Mouse (Mus musculus) forebrain, embryonic 11.5 days (tissue): ENCODE results near the gene Iqgap2. TPM values are rescaled to one million over a fixed set of nuclear protein-coding genes. Genes with fewer than 3 reads are reported as not detected.

Source experiments
- ATAC-seq: fragments of 200-750 bp; cut with Nextera tagmentation; replicated peaks from 2 replicates; pipeline ENCODE4 v1.8.0; 2017; ENCODE audit warnings: moderate TSS enrichment; ENCODE audit not compliant: low FRiP score
- DNase-seq: peaks from one replicate; pipeline ENCODE4 v3.0.0-alpha.2; 2017; ENCODE audit warnings: low spot score
- H3K27ac ChIP-seq: fragments of 300-500 bp; sonication (generic); 2 replicates; pipeline ENCODE4 v1.5.1; 2014; ENCODE audit warnings: low read depth, low read length
- H3K27me3 ChIP-seq: fragments of 300-500 bp; sonication (generic); 2 replicates; pipeline ENCODE4 v1.6.1; 2014; ENCODE audit warnings: mild to moderate bottlenecking, low read length, mixed read lengths; ENCODE audit not compliant: control insufficient read depth, insufficient read depth
- H3K36me3 ChIP-seq: fragments of 300-500 bp; sonication (generic); 2 replicates; pipeline ENCODE4 v1.6.1; 2014; ENCODE audit warnings: mild to moderate bottlenecking, low read length, moderate library complexity, mixed read lengths; ENCODE audit not compliant: control insufficient read depth, insufficient read depth
- H3K4me1 ChIP-seq: fragments of 300-500 bp; sonication (generic); replicated peaks from 2 replicates; pipeline ENCODE4 v1.6.1; 2014; ENCODE audit warnings: low read length, mixed read lengths; ENCODE audit not compliant: control insufficient read depth, insufficient read depth
- H3K4me2 ChIP-seq: fragments of 300-500 bp; sonication (generic); 2 replicates; pipeline ENCODE4 v1.6.1; 2014; ENCODE audit warnings: low read depth, mild to moderate bottlenecking, low read length, moderate library complexity, mixed read lengths; ENCODE audit not compliant: severe bottlenecking
- H3K4me3 ChIP-seq: fragments of 300-500 bp; sonication (generic); 2 replicates; pipeline ENCODE4 v1.5.1; 2014; ENCODE audit warnings: low read depth, low read length
- H3K9ac ChIP-seq: fragments of 300-500 bp; sonication (generic); 2 replicates; pipeline ENCODE4 v1.6.1; 2014; ENCODE audit warnings: low read length
- H3K9me3 ChIP-seq: fragments of 300-500 bp; sonication (generic); 2 replicates; pipeline ENCODE4 v1.6.1; 2016; ENCODE audit warnings: low read length, mixed read lengths; ENCODE audit not compliant: control insufficient read depth
- WGBS: fragments of 180-500 bp; shearing (Covaris S2); extraction: QIAGEN DNeasy Blood & Tissue Kit; methylation state at CpG from one replicate; pipeline ENCODE4 v1.1.7; 2014; 5-methylcytosine and 5-hydroxymethylcytosine counted together
- polyA plus RNA-seq: library from polyadenylated mRNA; unstranded; fragments of >200 nt; fragmentation: Nextera tagmentation; extraction: Ambion mirVana; gene quantifications from 2 replicates; pipeline ENCODE4 v1.2.1, GENCODE M21; 2014

Gene Iqgap2
- polyA plus RNA-seq, 1 experiment from 2014 or later, result 20.1 TPM

DNA sequence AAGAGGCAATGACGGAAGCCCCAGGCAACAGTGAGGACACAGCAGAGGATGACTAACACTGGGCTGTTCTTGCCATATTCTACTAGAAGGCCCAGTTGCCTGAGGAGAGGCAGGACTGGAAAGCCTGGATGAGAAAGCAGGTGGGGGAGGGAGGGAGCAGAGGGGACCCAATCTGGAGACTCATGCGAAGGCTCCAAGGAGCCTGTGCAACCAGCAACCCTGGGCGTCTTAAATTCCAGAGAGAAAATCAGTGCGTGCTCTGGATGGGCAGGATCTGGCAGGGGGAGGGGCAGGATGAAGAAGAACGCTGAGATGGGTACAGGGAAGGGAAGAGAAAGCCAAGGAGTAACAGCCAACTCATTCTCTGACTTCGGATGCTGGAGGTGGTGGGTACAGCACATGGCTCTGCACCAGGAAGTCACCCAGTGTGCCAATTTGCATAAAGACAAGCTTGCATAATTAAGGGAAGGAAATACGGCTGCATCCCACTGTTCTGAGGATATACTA lies 42.2 kb downstream of the Iqgap2 start:
- H3K9ac ChIP-seq, result no peak overlapping the region
- H3K4me1 ChIP-seq, result peaks cover 12% of the 10 kb centered on the region; the same call in 1 of the 2 replicates
- no peak overlapping the region for H3K4me2 ChIP-seq
- no peaks in the 10 kb centered on the region for H3K27me3 ChIP-seq
- no peak overlapping the region for H3K4me3 ChIP-seq
- DNase-seq (no peak), ATAC-seq (no peak)
- H3K36me3 ChIP-seq, result no peaks in the 10 kb centered on the region
- H3K9me3 ChIP-seq, result no peaks in the 10 kb centered on the region
- 57% methylated on average over 7 of the region's 7 CpGs for WGBS
- no peak overlapping the region for H3K27ac ChIP-seq

DNA sequence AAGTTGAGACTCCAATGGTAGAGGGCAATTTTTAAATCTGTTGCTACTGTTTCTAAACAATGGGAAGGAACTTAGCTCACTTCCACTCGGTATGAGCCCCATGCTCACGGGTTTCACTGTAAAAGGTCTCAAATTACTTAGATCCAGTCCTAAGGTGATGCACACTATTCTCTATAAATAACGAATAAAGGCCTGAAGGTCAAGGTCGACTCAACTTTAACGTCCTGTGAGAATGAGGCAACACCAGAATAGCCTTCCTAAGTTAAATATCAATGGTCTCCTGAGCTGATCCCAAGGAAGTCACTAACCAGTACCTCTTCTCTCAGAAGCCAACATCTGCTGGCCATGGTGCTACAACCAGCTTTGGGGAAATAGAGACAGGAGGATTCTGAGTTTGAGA lies 45.4 kb downstream of the Iqgap2 start:
- no peaks in the 10 kb centered on the region for H3K9me3 ChIP-seq
- H3K27me3 ChIP-seq, result no peaks in the 10 kb centered on the region
- H3K4me1 ChIP-seq, result peaks cover 8% of the 10 kb centered on the region; the same call in 1 of the 2 replicates
- ATAC-seq, result no peak
- WGBS, result 84% methylated on average over 5 of the region's 5 CpGs
- H3K4me3 ChIP-seq, result no peak overlapping the region
- no peaks in the 10 kb centered on the region for H3K36me3 ChIP-seq
- no peak overlapping the region for H3K9ac ChIP-seq
- no peak for DNase-seq
- H3K4me2 ChIP-seq, result no peak overlapping the region
- no peak overlapping the region for H3K27ac ChIP-seq

DNA sequence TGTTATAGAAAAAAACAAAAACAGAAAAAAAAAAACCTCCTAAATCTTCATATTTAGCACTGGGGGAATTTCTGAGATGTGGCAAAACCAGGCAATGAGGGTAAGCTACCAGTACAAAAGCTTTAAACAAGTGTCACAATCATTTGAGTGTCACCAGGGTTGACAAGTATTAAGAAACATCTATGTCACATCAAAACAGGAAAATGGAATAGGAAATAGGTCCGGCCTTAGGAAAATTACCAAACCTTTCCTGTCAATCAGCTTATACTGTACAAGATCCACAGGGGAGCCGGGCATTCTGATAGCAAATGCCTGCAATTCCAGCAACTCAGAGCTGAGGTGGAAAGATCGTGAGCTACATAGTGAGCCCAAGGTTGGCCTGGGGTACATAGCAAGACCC lies 46.8 kb downstream of the Iqgap2 start:
- 95% methylated on average over 3 of the region's 3 CpGs for WGBS
- no peak overlapping the region for H3K4me3 ChIP-seq
- ATAC-seq (no peak), DNase-seq (no peak)
- H3K9me3 ChIP-seq, result no peaks in the 10 kb centered on the region
- H3K9ac ChIP-seq, result no peak overlapping the region
- no peak overlapping the region for H3K27ac ChIP-seq
- H3K4me2 ChIP-seq, result no peak overlapping the region
- H3K27me3 ChIP-seq, result no peaks in the 10 kb centered on the region
- H3K36me3 ChIP-seq, result no peaks in the 10 kb centered on the region
- peaks cover 5% of the 10 kb centered on the region; the same call in 1 of the 2 replicates for H3K4me1 ChIP-seq

DNA sequence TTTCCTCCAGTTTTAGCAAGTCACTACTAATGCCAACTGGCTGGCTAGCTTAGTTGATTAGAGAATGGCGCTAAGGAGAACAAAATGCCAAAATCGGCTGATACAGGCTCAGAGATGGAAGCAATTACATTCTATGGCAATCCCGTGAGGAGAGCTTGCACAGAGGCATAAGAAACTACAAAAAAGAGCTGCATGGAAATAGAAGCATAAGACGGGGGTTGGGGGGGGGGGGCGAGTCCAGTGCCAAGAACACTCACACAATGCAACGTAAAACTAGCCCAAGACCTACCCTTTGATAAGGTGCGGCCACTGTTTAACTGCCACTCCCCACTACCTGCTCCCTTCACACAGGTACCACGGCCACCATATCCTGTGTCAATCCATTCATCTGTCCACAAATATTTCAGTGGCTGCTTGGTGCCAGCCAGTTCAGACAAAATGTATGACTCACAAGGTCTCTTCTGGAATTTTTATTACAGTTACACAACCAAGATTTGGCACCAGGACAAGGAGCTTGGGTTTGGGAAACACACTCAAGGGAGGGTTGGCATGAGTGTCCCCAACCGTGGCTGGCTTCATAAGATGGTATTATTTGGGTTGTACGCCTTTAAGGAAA lies 48.2 kb downstream of the Iqgap2 start:
- Histone ChIP-seq H3K36me3 (no peaks in the 10 kb centered on the region), H3K9me3 (no peaks in the 10 kb centered on the region)

DNA sequence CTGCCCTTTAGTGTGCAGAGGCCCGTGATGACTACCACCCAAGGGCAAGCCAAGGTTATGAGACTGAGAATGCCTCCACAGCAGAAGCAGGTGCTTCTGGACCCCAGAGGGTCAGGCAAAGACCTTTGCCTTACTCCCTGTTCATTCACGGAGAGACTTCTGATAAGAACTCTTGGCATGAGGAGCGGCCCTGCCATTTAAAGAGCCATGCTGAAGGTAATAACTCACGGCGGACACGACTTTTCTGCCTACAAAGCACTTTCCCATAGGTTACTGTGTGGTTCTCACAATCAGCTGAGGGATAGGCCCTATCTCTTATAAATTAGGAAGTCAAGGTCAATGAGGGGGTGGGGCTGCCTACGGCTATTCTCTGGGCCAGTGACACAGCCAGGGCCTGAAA lies 48.9 kb downstream of the Iqgap2 start:
- WGBS, result 94% methylated on average over 7 of the region's 7 CpGs
- Histone ChIP-seq H3K27ac (no peak overlapping the region), H3K9me3 (no peaks in the 10 kb centered on the region), H3K4me1 (no peaks in the 10 kb centered on the region), H3K36me3 (no peaks in the 10 kb centered on the region), H3K27me3 (no peaks in the 10 kb centered on the region), H3K4me3 (no peak overlapping the region), H3K4me2 (no peak overlapping the region), H3K9ac (no peak overlapping the region)
- DNase-seq (no peak), ATAC-seq (no peak)

More for the DNA sequence above, 48.2 kb downstream of the Iqgap2 start:
- no peaks in the 10 kb centered on the region for H3K4me1 ChIP-seq
- H3K27ac ChIP-seq, result no peak overlapping the region
- H3K4me3 ChIP-seq, result no peak overlapping the region
- 91% methylated on average over 10 of the region's 10 CpGs for WGBS
- H3K27me3 ChIP-seq, result no peaks in the 10 kb centered on the region
- H3K4me2 ChIP-seq, result no peak overlapping the region
- no peak for ATAC-seq
- no peak for DNase-seq
- H3K9ac ChIP-seq, result no peak overlapping the region

DNA sequence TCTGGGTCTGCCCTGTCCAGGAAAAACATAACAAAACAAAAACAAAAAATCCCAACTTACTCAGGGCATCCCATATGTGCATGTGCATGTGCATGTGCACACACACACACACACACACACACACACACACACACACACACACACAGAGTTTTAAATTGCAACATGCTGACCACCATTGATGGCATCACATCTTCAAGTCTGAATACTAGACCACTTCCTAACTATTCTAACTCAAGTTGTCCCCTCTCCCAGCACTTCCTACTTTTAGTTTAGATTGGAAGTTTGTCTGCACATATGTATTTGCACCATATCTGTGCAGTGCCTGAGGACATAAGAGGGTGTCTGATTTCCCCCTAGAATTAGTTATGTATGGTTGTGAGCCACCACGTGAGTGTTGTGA lies 49.8 kb downstream of the Iqgap2 start:
- no peaks in the 10 kb centered on the region for H3K36me3 ChIP-seq
- no peak overlapping the region for H3K9ac ChIP-seq
- WGBS, result 92% methylated on average over 1 of the region's 1 CpGs
- ATAC-seq (no peak), DNase-seq (no peak)
- H3K9me3 ChIP-seq, result no peaks in the 10 kb centered on the region
- H3K4me3 ChIP-seq, result no peak overlapping the region
- no peak overlapping the region for H3K27ac ChIP-seq
- no peaks in the 10 kb centered on the region for H3K27me3 ChIP-seq
- H3K4me1 ChIP-seq, result no peaks in the 10 kb centered on the region
- no peak overlapping the region for H3K4me2 ChIP-seq

DNA sequence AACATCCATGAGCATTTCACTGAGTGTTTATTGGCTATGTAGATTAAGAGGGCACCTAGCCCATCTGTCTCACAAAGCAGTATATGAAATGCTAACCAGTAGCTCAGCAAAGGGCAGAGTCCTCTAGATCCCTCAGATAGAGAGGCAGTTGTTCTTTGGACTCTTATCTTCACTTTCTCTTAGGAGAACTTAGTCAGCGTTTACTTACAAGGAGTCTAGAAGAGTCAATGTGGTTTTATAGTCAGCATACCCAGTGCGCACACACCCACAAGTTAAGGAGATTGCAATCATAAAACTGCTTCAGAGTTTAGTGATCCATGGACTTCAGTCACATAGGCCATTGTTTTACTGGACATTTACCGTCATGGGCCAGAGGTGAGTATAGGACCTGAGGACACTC lies 54.8 kb downstream of the Iqgap2 start:
- DNase-seq (no peak), ATAC-seq (no peak)
- H3K4me2 ChIP-seq, result no peak overlapping the region
- H3K9ac ChIP-seq, result no peak overlapping the region
- no peak overlapping the region for H3K4me3 ChIP-seq
- peaks cover 4% of the 10 kb centered on the region; the same call in 1 of the 2 replicates for H3K4me1 ChIP-seq
- 91% methylated on average over 3 of the region's 3 CpGs for WGBS
- H3K36me3 ChIP-seq, result no peaks in the 10 kb centered on the region; the same call in 1 of the 2 replicates
- H3K9me3 ChIP-seq, result no peaks in the 10 kb centered on the region
- no peak overlapping the region for H3K27ac ChIP-seq
- no peaks in the 10 kb centered on the region for H3K27me3 ChIP-seq

DNA sequence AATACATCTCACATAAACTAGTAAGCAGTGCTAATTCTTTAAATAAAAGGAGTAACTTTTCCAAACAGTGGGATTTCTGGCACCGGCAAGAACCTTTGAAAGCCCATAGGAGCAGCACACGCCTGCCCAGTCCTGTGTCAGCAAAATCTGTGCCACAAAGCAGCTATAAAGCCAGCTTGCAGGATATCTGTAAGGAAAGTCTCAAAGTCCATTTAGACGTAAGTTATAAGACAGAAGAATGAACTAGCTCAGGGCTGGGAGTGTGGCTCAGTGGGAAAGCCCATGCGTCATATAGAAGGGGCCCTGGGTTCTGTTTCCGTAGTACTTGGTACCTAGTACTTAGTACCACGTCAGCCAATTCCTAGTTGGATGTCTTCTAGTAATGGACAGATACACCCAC lies 58.2 kb downstream of the Iqgap2 start:
- 87% methylated on average over 6 of the region's 6 CpGs for WGBS
- H3K36me3 ChIP-seq, result no peaks in the 10 kb centered on the region; the same call in 1 of the 2 replicates

DNA sequence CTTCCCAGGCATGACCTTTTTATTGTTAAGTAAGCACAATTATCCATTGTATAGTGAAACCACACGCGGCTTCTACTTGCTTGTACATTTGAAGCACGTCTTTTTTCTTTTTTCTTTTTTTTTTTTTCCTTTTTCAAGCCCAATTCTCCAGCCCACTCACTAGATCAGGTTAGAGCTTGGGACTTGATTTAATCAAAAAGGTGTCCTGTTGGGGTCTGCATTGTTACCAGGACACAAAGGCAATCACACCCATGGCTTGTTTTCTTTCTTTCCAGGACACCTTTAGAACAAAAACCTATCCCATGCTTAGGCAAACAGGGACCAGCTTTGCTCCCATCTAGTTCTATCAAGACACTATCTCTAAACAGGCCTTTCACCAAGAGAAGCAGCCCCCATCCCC lies 59.0 kb downstream of the Iqgap2 start:
- WGBS, result 25% methylated on average over 3 of the region's 3 CpGs

More for the DNA sequence above, 58.2 kb downstream of the Iqgap2 start:
- ATAC-seq (no peak), DNase-seq (no peak)
- no peak overlapping the region for H3K9ac ChIP-seq
- H3K9me3 ChIP-seq, result no peaks in the 10 kb centered on the region
- no peak overlapping the region for H3K4me2 ChIP-seq
- H3K27me3 ChIP-seq, result no peaks in the 10 kb centered on the region
- no peak overlapping the region for H3K4me3 ChIP-seq
- H3K27ac ChIP-seq, result no peak overlapping the region
- peaks cover 4% of the 10 kb centered on the region; the same call in 1 of the 2 replicates for H3K4me1 ChIP-seq

More for the DNA sequence above, 59.0 kb downstream of the Iqgap2 start:
- no peak for ATAC-seq
- Histone ChIP-seq H3K4me1 (peaks cover 4% of the 10 kb centered on the region; the same call in 1 of the 2 replicates), H3K27me3 (no peaks in the 10 kb centered on the region), H3K4me3 (no peak overlapping the region), H3K4me2 (no peak overlapping the region), H3K9ac (no peak overlapping the region), H3K36me3 (no peaks in the 10 kb centered on the region; the same call in 1 of the 2 replicates), H3K9me3 (no peaks in the 10 kb centered on the region), H3K27ac (no peak overlapping the region)
- DNase-seq, result no peak
